Mouse (Mus musculus): Measurements from ENCODE around the gene Gm17079. TPM values are rescaled to one million over a fixed set of nuclear protein-coding genes. Genes with fewer than 3 reads are reported as not detected.
A peak's percentile ranks its signal among the peaks of the same experiment; 100 is the strongest.
"Not testable (repeated sequence)": the region's sequence is repeated elsewhere in the genome, so short reads cannot be mapped to it uniquely, and the experiment has no call there.

The Gm17079 gene
- polyA plus RNA-seq (2015; fragmentation: Nextera tagmentation; extraction: Ambion mirVana) = not detected in 2 replicates

DNA sequence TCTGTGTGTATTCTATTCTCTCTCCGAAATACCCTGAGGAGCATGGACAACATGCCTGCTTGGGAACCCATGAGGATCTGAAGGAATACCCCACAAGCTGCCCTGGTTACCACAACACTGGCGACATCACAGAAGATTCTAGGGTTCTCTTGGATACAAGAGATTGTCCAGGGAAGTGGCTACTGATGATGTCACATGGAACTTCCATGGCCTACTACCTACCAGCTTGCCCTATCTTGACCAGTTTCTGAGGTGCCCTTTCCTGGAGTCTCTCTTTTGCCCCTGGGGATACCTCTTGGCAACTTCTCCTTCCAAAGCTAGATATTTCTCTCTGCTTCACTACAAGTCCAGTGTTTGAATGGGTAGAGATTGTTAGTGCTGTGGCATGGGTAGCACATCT lies at the start of gene Gm17079:
Gene Gm17079 (minus strand): TSS at position 101 of the 400 bp plus-strand sequence.
- not testable (repeated sequence) for H3K36me3 ChIP-seq; H3K27me3 ChIP-seq; H3K27ac ChIP-seq; H3K4me1 ChIP-seq (replicated peaks); ATAC-seq; H3K9ac ChIP-seq (replicated peaks); H3K4me3 ChIP-seq (replicated peaks); H3K9me3 ChIP-seq; H3K4me2 ChIP-seq (replicated peaks)
- WGBS = 83% methylated on average over 1 of the region's 2 CpGs

- peaks cover 22% of the 10 kb centered on the region for H3K4me1 ChIP-seq (replicated peaks)
- H3K27me3 ChIP-seq = peaks cover 53% of the 10 kb centered on the region
- peak overlapping the region; percentile 62 for H3K4me2 ChIP-seq (replicated peaks)
- WGBS = under 1% methylated on average over 42 of the region's 42 CpGs
- H3K36me3 ChIP-seq = no peaks in the 10 kb centered on the region
- H3K9ac ChIP-seq (replicated peaks) = 0 out of 2 replicates have a peak overlapping the region, but pooled peaks have one; percentile 28
- no peaks in the 10 kb centered on the region for H3K9me3 ChIP-seq
- no peak overlapping the region for H3K27ac ChIP-seq
- ATAC-seq = peak; percentile 67
- H3K4me3 ChIP-seq (replicated peaks) = peak overlapping the region; percentile 35
These were observed 45.3 kb upstream of the Gm17079 start for GRCm38 (mm10) chr14:51740347-51741170.

GRCm38 (mm10) chr14:51739150-51739993 lies 44.1 kb upstream of the Gm17079 start:
- Histone ChIP-seq H3K4me2 (replicated peaks) (peak overlapping the region; percentile 51), H3K27ac (no peak overlapping the region), H3K4me3 (replicated peaks) (peak overlapping the region; percentile 26), H3K9ac (replicated peaks) (no peak overlapping the region), H3K9me3 (no peaks in the 10 kb centered on the region), H3K36me3 (no peaks in the 10 kb centered on the region), H3K4me1 (replicated peaks) (peaks cover 22% of the 10 kb centered on the region), H3K27me3 (peaks cover 53% of the 10 kb centered on the region)
- 2% methylated on average over 24 of the region's 24 CpGs for WGBS
- 0 out of 2 replicates have a peak, but pooled peaks have one; percentile 53 for ATAC-seq

GRCm38 (mm10) chr14:51738411-51739149 lies 43.3 kb upstream of the Gm17079 start:
- 3% methylated on average over 29 of the region's 29 CpGs for WGBS
- no peaks in the 10 kb centered on the region for H3K36me3 ChIP-seq
- ATAC-seq = no peak

GRCm38 (mm10) chr14:51737967-51738366 lies 42.7 kb upstream of the Gm17079 start:
- 13% methylated on average over 12 of the region's 12 CpGs for WGBS
- no peaks in the 10 kb centered on the region for H3K9me3 ChIP-seq
- H3K4me2 ChIP-seq (replicated peaks) = no peak overlapping the region
- no peak overlapping the region for H3K27ac ChIP-seq
- H3K9ac ChIP-seq (replicated peaks) = no peak overlapping the region
- no peaks in the 10 kb centered on the region for H3K36me3 ChIP-seq
- peaks cover 53% of the 10 kb centered on the region for H3K27me3 ChIP-seq
- H3K4me1 ChIP-seq (replicated peaks) = peaks cover 22% of the 10 kb centered on the region
- no peak for ATAC-seq
- H3K4me3 ChIP-seq (replicated peaks) = no peak overlapping the region

More at GRCm38 (mm10) chr14:51738411-51739149, 43.3 kb upstream of the Gm17079 start:
- Histone ChIP-seq H3K4me3 (replicated peaks) (peak overlapping the region; percentile 26), H3K9ac (replicated peaks) (no peak overlapping the region), H3K4me2 (replicated peaks) (peak overlapping the region; percentile 51), H3K27ac (no peak overlapping the region), H3K4me1 (replicated peaks) (peaks cover 22% of the 10 kb centered on the region), H3K27me3 (peaks cover 53% of the 10 kb centered on the region), H3K9me3 (no peaks in the 10 kb centered on the region)

DNA sequence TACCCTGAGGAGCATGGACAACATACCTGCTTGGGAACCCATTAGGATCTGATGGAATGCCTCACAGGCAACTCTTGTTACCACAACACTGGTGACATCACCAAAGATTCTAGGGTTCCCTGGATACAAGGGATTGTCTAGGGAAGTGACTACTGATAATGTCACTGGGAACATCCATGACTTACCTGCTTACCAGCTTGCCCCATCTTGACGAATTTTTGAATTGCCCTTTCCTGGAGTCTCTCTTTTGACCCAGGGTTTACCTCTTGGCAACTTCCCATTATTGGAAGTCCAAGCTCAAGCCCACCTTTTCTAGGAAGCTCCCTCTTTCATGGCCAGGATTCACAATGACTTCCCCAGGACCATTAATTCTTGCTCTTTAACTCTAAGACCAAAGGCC lies 21.8 kb upstream of the Gm17079 start, which contains the start of gene Gm5800:
Gene Gm5800 (minus strand): TSS at position 101 of the 400 bp plus-strand sequence.
- ATAC-seq = no peak
- no peak within 1 kb of the TSS for H3K9ac ChIP-seq (replicated peaks)
- H3K4me3 ChIP-seq (replicated peaks) = no peak within 1 kb of the TSS
- H3K27ac ChIP-seq = no peak within 1 kb of the TSS
- no peaks in the 10 kb centered on the region for H3K9me3 ChIP-seq
- WGBS = 69% methylated on average over 1 of the region's 1 CpGs
- no peak within 1 kb of the TSS for H3K4me2 ChIP-seq (replicated peaks)
- H3K27me3 ChIP-seq = no peaks in the 10 kb centered on the region
- no peaks in the 10 kb centered on the region for H3K4me1 ChIP-seq (replicated peaks)
- H3K36me3 ChIP-seq = no peaks in the 10 kb centered on the region

DNA sequence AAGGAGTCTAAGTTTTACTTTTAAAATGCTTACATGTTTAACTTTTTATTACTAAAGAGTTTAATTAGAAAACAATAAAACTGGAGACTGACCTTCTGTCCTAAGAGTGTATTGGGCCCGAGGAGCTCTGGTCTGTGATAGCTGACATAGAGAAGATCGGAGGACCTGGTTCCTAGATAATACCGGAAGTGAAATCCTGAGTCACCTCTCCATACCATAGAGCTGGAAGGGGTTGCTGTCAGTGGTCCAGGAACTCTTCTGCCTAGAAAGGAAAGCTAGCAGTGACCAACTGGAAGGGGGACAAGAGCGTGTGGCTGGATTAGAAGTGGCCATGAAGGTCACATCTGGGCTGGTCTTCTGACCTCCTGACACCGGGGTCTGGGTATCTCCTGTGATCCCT lies 18.0 kb downstream of the Gm17079 start:
- Histone ChIP-seq H3K4me1 (replicated peaks) (no peaks in the 10 kb centered on the region), H3K4me2 (replicated peaks) (no peak overlapping the region), H3K27ac (no peak overlapping the region), H3K27me3 (no peaks in the 10 kb centered on the region), H3K9me3 (no peaks in the 10 kb centered on the region), H3K36me3 (no peaks in the 10 kb centered on the region), H3K4me3 (replicated peaks) (no peak overlapping the region), H3K9ac (replicated peaks) (no peak overlapping the region)
- WGBS = 89% methylated on average over 5 of the region's 5 CpGs
- ATAC-seq = no peak

Other genes with a start within 250 kb of the Gm17079 start
- gene Vmn2r89, start 243.6 kb downstream of the Gm17079 start, polyA plus RNA-seq (2015; fragmentation: Nextera tagmentation; extraction: Ambion mirVana) = not detected in 2 replicates
- not detected in 2 replicates for gene Gm5622, start 142.7 kb downstream of the Gm17079 start, polyA plus RNA-seq (2015; fragmentation: Nextera tagmentation; extraction: Ambion mirVana)
- gene Gm17175, start 121.4 kb downstream of the Gm17079 start, polyA plus RNA-seq (2015; fragmentation: Nextera tagmentation; extraction: Ambion mirVana) = not detected in 2 replicates
- not detected in 2 replicates for gene Gm17174, start 103.3 kb downstream of the Gm17079 start, polyA plus RNA-seq (2015; fragmentation: Nextera tagmentation; extraction: Ambion mirVana)
- gene Gm17078, start 84.2 kb downstream of the Gm17079 start, polyA plus RNA-seq (2015; fragmentation: Nextera tagmentation; extraction: Ambion mirVana) = not detected in 2 replicates
- gene Gm4181, start 59.8 kb downstream of the Gm17079 start, polyA plus RNA-seq (2015; fragmentation: Nextera tagmentation; extraction: Ambion mirVana) = not detected in 2 replicates
- not detected in 2 replicates for gene Gm5800, start 21.7 kb upstream of the Gm17079 start, polyA plus RNA-seq (2015; fragmentation: Nextera tagmentation; extraction: Ambion mirVana)
- not detected in 2 replicates for gene Ang4, start 78.1 kb upstream of the Gm17079 start, polyA plus RNA-seq (2015; fragmentation: Nextera tagmentation; extraction: Ambion mirVana)
- gene AY358078, start 104.6 kb upstream of the Gm17079 start, polyA plus RNA-seq (2015; fragmentation: Nextera tagmentation; extraction: Ambion mirVana) = not detected in 2 replicates
- gene Ear6, start 158.2 kb upstream of the Gm17079 start, polyA plus RNA-seq (2015; fragmentation: Nextera tagmentation; extraction: Ambion mirVana) = not detected in 2 replicates
- gene Mettl17, start 189.4 kb upstream of the Gm17079 start, polyA plus RNA-seq (2015; fragmentation: Nextera tagmentation; extraction: Ambion mirVana) = 82.7 and 87.6 TPM in 2 replicates
- gene Slc39a2, start 197.4 kb upstream of the Gm17079 start, polyA plus RNA-seq (2015; fragmentation: Nextera tagmentation; extraction: Ambion mirVana) = 1.8 and 2.0 TPM in 2 replicates
- gene Ndrg2, start 218.7 kb upstream of the Gm17079 start, polyA plus RNA-seq (2015; fragmentation: Nextera tagmentation; extraction: Ambion mirVana) = 66.6 and 69.7 TPM in 2 replicates
- gene Tppp2, start 223.0 kb upstream of the Gm17079 start, polyA plus RNA-seq (2015; fragmentation: Nextera tagmentation; extraction: Ambion mirVana) = not detected in 2 replicates
- not detected in 2 replicates for gene Rnase13, start 227.3 kb upstream of the Gm17079 start, polyA plus RNA-seq (2015; fragmentation: Nextera tagmentation; extraction: Ambion mirVana)